Mouse (Mus musculus): ENCODE results near the gene Tex46. TPM values are rescaled to one million over a fixed set of nuclear protein-coding genes. Genes with fewer than 3 reads are reported as not detected.

The Tex46 gene
- not detected for total RNA-seq (2023)

GRCm38 (mm10) chr4:136610387-136610856, at the start of gene Tex46:
TSS of gene Tex46 (plus strand) at chr4:136610437.

GRCm38 (mm10) chr4:136602568-136602967, 7.7 kb upstream of the Tex46 start, which contains the start of gene Kdm1a:
TSS of gene Kdm1a (minus strand) at chr4:136602723.

GRCm38 (mm10) chr4:136622388-136622787, 12.2 kb downstream of the Tex46 start, which contains the start of gene Lactbl1:
TSS of gene Lactbl1 (plus strand) at chr4:136622621.

Other genes starting within 250 kb of the Tex46 start
- not detected for gene Htr1d, start 186.9 kb upstream of the Tex46 start, total RNA-seq (2023)
- not detected for gene 6030445D17Rik, start 148.2 kb upstream of the Tex46 start, total RNA-seq (2023)
- 1.3 TPM for gene Luzp1, start 140.7 kb upstream of the Tex46 start, total RNA-seq (2023)
- 62.0 TPM for gene Kdm1a, start 7.7 kb upstream of the Tex46 start, total RNA-seq (2023)
- gene Lactbl1, start 12.2 kb downstream of the Tex46 start, total RNA-seq (2023): 0.18 TPM
- not detected for gene Ephb2, start 225.6 kb downstream of the Tex46 start, total RNA-seq (2023)